Mouse (Mus musculus): ENCODE measurements around the gene Kdm6b.

DNA sequence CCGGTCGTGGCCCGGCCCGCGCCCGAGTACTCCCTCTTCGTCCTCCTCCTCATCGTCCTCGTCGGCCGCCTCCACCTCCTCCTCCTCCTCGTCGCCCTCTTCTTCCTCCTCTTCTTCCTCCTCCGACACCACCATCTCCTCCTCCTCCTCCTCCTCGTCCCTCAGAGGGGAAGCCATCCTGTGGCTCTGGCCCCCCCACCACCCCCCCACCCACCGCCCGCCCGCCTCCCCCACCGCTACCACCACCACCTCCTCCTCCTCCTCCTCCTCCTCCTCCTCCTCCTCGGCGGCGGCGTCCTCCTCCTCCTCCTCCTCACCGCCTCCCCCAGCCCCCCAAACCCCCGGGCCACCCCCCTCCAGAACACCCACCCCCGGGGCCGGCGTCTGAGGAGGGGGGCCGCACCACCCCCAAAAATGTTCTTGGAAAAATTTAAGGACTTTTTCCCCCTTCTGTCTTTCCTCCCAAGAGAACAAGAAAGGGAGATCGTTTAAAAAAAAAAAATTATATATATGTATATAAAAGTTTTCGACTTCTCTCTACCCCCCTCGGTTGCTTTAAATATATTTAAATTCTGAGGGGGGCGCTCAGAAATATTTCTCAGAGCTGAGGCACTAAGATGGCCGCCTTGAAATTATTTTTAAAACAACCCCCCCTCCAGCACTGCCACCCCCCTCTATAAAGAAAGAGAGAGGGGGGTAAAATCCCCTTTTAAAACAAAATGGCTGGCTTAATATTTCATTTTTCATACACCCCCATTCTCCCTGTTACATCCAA, 44.1 kb downstream of the Kdm6b start, which contains the start of gene Chd3:
- no peak for TF ChIP-seq CTCF (IDR thresholded peaks at IDR 0.05; ENCODE audit: low read depth, low read length)
- TF ChIP-seq POLR2A (IDR thresholded peaks at IDR 0.05; ENCODE audit: borderline replicate concordance, low read depth, low read length), result no peak

Data from bone marrow macrophage, adult 2 months (primary cell).